Mouse (Mus musculus): ENCODE measurements at regions not wholly inside any gene's neighbourhood (a gene's known extent, or its start where the extent isn't known, plus 50 kb on each side); places are given as distances from the start of the nearest gene placed in this dataset.
A peak's percentile ranks its signal among the peaks of the same experiment; 100 is the strongest.

DNA sequence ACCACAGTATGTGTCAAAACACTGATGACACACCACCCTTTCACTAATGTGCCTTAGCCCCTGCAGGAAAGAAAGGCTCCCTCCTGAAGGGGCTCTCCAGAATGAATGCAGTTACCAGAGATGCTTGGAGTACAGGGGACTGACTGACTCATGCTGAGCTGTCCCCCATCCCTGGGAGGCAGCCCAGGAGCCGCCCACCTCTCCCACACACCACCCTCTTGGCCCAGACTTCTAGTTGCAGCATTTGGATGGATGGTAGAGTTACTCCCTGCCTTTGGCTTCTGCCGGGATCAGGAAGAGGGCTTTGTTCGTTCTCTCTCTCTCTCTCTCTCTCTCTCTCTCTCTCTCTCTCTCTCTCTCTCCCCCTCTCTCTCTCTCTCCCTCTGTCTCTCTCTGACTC lies 53.4 kb upstream of the Jun start:
- no peak for DNase-seq (ENCODE audit: low spot score in 2 of 2)

DNA sequence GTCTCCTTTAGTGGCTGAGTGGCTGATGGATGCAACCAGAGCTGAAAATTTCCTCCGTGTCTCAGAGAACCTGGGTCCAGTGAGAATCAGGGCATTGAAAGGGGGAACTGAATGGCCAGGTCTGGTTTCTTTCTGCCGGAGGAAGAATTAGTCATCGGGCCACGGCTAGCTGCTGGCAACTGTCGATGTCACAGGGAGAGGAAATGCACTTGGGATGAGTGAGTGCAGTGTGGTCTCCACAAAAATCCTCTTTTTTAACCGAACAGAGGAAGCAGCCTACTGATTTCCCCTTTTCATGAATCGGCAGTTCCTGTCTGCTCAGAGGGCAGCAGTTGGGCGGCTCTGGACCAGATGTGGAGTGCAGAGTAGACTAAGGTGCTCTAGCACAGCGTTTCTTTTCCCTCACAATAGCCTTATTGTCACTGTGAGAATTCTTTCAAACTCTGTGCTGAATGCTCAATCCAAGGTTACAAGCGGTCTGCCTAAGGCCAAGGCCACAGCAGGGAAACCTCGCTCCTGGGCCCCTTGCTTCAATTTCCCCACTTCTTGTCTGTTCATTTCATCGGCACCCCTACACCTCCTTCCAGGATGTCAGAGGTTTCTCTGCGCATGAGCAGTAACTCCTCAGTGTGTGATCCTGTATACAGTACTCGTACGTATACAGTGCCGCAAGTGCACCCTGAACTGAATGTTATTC lies 54.1 kb upstream of the Jun start:
- peak; percentile 40 to 42 for DNase-seq (ENCODE audit: low spot score in 2 of 2)

DNA sequence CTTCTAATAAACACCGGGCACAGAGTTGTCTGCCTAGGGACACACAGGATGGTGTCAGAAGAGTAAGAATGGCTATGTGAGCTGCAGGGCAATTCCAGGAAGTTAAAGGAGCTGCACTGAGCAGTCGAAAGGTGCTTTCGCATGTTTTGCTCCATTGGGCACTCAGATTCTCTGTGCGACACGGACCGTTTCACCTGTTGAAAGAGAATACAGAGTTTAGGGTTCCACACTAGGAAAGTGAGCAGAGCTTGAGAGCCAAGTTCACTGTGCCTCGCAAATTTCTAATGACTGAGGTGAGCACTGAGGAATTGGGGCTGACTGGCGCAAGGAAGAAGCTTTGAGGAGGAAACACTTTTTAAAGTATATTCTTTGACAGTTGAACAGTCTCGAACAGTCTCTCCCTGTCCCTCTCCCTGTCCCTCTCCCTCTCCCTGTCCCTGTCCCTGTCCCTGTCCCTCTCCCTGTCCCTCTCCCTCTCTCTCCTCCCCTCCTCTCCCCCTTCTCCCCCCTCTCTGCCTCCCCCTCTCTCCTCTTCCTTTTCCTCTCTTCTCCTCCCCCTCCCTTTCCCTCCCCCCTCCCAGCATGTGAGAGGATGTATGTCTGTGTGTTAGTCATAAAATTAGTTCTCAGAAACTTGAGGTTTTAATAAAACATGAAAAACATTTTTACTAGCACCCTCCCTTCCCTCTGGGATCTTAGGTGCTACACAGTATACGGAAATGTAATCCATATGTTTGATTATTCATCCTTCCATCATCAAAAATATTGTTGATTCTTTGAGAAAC lies 55.1 kb upstream of the Jun start:
- DNase-seq (ENCODE audit: low spot score in 2 of 2) = peak in 1 of 2 experiments; percentile 16

DNA sequence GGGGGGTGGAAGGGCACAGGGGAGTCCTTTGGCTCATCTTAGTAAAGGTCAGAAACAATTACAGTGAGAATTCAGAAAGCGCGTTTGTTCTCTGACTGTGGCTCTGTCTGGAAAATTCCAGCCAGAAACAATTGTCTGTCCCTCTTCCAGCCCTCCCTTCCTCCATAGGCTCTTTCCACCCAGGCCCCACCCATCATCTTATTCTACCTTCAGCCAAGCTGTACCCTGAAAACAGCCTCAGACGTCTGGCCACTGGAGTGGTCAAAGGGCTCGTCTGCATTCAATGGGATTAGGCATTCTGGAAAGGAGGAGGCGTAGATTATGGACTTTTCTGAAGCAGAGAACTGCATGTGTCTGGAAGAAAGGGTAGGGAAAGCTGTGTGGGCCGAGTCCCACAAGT lies 56.8 kb upstream of the Jun start:
- no peak for DNase-seq (ENCODE audit: low spot score in 2 of 2)

DNA sequence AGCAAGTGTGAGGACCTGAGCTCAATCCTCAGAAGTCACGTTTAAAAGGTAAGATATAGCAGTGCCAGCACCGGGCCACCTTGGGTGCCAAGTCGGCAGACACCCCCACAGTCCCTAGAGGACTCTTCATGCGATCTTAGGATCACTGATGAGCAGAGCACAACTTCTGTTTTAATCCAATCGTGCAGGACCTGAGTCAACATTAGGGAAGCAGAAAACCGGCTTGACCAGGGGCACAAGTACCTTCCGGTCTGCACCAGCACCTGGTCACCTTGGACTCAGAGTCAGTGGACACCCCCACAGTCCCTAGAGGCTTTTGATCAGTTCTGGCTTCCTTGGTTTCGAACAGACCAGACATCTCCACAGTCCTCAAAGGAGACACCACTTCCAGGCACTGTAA lies 58.8 kb upstream of the Jun start:
- DNase-seq (ENCODE audit: low spot score in 2 of 2) = no peak

DNA sequence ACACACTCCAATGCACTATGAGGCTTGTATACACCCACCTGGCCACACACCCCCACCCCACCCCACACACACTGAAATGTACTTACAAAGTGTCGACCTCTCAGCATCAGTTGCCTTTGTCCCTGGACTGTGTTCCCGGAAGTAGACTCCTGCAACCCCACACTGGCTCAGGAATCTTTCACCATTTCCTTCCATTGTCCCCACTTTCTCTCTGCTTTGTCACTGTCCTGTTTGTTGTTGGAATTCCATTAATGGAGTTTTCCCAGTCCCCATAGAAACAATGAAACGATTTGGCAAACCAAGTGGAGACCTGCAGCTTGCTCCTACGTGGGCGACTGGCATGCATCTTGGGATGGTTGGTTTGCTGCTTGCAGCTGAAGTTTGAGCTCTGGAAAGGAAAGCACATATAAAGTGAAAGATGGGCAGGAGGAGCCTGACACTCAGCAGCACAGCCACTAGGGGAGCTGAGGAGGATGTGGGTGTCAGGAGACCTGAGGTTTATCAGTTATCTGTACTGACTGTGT lies 65.2 kb upstream of the Jun start:
- DNase-seq (ENCODE audit: low spot score in 2 of 2) = peak; percentile 9 to 14

DNA sequence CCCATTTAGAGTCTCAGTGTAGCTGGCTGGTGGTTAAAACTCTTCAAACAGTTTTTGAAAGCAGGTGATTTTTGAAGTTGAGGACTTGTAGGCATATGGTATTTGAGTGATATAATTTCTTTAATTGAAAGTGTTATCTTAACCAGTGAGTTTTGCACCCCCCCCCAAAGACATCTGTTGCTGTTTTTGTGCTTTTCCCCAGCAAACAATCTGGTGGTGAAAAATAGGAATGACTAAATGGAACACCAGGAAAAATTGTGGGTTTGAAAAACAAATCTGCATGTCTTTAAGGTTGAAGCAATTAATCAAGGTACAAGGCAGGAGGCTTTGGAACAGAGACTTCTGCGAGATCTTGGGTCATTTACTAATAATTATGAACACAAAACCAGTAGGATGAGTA lies 68.9 kb upstream of the Jun start:
- DNase-seq (ENCODE audit: low spot score in 2 of 2) = no peak

DNA sequence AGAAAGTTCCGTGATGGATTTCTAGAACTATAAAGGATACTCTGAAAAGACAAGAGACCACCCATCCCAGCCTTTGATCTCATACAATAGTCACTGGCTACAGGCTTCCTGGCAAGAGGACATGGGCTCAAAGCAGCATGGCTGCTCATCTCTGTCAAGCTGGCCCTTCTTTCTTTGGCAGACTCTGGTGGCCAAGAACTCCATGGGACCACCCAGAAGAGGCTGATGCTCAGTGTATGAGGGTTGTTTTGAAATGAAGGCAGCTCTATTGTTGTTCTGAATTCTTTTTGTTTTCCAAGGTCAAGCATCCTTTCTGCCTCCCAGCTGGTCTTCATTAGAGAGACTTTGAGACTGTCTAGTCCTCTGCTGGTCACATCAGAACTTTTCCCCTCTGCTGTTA lies 73.3 kb upstream of the Jun start:
- DNase-seq (ENCODE audit: low spot score in 2 of 2) = no peak

DNA sequence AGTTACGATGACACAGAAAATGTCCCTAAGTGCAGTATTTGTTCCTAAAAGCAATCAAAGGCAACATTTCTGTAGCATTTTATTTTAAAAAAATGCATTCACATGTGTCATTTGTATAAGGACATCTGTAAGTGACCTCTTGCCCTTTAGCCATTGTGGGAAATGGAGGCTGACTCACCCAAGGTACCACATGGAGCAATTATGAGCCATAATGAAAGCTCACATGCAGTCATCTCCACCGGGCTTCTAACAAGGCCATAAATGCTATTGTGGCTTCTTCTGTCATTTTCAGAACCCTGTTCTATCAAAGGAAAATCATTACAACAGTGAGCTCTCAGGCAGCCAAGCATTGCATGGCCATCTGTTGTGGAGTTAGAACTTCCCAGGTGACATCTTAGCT lies 75.9 kb upstream of the Jun start:
- DNase-seq (ENCODE audit: low spot score in 2 of 2) = no peak

DNA sequence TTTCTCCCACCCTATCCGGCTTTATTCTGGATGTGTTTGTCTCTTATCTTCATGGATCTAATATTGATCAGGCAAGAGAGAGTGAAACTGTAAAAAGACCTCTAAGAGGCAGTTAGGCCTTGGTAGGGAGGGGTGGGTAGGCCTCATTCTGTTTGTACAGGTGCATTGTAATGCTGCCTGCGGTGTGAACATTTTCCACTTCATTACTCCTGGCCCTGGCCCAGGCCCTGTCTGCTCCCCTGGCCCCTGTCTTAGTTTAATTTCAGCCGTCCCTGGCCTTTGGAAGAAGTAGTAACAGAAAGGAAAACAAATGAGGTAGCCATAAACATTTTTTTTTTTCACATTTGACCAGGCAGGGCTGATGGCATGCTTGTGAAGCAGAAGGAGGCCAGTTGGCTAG lies 81.8 kb upstream of the Jun start:
- DNase-seq (ENCODE audit: low spot score in 2 of 2) = no peak

DNA sequence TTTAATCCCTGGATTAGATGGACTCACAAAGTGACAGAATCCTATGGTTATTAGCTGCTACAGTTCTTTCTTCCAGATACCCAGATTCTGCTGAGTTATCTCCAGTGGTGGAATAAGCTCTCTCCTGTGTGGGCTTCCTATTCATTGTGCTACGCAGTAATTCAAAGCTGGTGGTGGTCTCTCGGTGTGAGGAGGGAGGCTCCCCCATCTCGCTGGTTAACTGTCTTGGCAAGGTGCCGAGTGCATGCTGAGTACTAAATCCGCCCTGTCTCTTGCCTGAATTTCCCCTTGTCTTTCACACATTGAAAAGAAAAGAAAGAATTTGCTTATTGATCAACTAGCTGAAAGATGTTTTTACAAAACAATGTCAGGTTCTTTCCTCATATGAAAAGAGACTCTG lies 82.6 kb upstream of the Jun start:
- DNase-seq (ENCODE audit: low spot score in 2 of 2) = no peak

DNA sequence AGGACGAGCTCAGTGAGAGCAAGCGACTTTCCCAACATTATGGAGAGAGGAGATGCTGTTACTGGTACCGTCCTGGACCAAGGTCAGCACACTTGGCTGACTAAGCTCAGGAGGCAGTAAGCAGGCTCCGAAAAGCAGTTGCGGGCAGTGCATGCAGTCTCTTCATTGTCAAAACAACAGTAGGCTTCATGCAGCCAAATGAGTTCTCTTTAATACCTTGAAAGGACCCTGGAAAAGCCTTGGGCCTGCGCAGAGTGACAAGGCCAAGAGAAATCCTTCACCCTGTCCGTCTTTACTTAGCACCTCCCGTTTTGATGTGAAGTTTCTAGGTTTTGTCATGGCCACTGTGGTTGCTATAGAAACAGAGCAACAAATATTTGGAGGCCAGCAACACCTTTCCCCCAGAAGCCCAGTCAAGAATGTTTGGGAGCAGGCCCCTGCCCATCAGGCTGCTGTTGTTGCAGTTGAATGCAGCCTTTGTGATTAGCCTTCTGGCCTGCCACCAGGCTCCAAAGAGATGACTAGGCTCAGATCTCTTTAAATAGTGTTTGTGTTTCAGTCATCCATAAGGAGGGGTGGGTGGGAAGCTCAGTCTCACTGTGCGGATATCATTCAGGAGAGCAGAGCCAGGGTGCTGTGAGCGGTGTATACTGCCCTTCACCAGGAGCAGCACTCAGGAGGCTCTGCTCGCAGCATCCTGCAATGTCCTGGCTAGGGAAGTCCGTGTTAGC lies 85.6 kb upstream of the Jun start:
- no peak for DNase-seq (ENCODE audit: low spot score in 2 of 2)

DNA sequence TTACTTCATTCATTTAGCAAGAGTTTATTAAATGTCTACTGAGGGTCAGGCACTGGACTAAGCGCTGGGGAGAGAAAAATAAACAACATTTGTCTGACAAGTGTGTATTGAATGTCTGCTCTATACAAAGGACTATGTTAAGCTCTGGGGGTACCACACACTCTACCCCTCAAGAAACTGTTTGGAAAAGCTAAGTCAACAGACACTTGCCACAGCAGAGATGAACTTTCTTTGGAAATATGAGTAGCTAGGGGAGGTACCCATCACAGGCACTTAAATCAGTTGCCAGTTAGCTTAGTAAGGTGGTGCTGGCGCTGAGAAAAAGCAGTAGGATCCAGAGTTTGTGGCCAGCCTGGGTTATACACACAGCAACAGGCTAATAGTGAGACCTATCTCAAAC lies 86.7 kb upstream of the Jun start:
- DNase-seq (ENCODE audit: low spot score in 2 of 2) = no peak

DNA sequence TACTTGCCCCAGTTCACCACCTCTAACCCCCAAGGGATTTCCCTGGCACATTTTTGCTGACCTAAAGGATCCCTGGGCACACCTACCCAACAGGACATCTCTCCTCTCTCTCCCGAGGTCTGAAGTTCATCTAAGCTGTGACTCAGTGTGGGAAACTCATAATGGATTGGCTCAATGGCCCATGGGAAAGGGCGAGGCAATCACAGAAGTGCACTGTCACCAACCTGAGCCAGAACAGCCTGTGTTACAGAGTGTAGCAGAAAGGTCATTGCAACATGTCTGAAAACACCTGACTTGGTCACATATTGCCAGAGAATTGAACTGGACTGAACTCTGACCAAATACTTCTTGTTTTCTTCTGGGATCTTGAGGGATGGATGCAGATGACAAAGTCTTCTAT lies 89.2 kb upstream of the Jun start:
- DNase-seq (ENCODE audit: low spot score in 2 of 2) = no peak

DNA sequence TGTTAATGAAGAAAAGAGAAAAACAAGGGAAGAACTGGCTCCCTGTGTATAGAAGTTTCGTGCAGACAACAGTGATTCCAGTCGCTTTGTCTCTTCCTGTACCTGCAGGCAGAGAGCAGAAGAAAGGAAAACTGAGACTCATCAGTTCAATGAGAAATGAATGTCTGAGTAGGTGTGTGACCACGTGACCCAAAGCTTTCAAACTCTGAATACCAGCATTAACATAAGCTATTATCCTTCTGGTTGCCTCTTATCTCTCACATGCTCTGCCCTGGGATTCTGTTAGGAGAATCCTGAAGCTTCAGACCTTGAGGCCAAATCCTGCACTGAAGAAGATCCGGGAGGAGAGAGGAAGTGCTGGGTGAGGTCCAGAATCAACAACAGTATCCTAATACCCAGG lies 91.1 kb upstream of the Jun start:
- DNase-seq (ENCODE audit: low spot score in 2 of 2) = no peak

DNA sequence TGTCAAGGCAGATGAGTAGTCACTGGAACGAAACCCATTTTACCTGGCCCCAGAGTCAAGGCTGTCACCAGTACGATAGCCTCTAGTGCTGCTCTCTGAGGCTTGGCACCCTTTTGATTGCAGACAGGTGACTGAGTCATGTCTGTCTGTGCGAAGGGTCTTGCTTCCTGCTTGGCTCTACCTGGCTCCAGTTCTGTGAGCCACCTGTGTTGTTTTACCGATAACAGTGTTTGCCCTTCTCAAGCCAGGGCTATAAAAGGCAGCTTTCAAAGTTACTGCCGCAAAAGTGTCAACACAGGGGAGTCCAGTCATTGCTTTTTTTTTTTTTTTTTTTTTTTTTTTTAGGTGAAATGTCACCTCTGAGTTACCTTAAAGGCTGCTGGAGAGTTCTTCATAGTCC lies 91.6 kb upstream of the Jun start:
- DNase-seq (ENCODE audit: low spot score in 2 of 2) = no peak

DNA sequence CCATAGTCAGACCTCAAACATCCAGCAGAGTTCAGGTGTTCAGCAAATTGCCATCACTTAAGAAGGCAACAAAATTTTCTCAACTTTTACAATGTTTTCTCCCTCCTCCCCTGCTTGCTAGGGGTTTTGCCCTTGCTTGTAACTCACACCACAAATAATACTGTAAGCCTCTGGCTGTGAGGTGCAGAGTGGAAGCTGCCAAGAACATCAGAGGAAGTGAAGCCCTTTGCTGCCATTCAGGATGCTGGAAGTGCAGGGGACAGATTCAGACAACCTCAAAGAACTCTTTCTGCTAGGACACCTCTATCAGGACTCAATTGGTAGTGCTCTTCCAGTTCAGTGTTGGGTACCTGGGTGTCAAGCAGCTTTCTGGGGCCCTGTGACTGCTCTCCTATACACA lies 92.4 kb upstream of the Jun start:
- no peak for DNase-seq (ENCODE audit: low spot score in 2 of 2)

DNA sequence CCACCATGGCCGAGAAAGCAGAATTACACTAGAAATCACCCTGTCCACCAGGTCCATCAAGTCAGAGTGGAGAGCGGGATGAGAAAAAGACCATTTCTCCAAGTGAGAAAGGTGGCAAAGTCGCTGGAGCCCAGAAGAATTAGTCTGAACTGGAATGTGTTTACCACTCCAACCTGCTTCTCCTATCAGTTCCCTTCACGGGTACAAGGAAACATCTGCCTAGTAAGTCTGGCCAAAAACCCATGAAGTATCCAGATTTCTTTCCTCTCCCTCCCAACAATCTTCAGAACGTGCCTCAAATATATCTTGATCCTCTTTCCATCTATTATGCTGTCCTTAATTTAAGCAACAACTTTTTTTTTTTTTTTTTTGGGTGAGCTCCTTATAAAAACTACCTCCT lies 94.2 kb upstream of the Jun start:
- no peak for DNase-seq (ENCODE audit: low spot score in 2 of 2)

DNA sequence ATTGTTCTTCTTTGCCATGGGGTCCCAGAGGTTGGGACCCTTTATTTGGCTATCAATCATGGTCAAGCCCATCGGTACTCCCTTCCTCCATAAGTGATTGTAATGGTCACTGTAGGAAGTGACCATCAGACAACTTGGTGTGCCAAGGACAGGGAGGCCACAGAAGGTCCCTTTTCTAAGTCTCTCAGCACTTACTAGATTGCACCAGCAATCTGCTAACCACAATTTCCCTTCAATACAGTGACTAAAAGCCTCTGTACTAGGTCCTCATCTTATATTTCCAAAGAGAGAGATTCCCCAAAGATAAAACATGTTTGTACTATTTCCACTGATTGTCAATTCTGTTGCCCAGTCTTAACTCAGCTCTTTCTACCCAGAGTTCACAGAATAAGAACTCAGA lies 96.6 kb upstream of the Jun start:
- DNase-seq (ENCODE audit: low spot score in 2 of 2) = no peak

DNA sequence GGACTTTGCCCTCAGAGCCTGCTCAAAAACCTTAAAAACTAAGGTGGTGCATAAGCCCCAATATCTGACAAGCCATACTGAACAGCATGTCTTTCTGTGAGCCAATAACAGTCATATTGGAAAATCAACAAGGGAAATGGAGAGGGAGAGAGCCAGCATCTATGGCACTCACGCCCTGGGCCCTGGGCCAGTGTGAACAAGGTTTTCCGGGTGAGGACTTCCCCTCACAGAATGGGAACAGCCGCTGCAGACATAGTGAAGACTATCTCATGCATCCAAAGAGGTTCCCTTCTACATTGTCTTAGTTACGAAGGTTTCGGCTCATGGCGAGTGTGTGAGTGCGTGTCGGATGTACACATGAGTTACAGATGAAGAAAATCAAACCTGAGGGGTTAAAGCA lies 99.7 kb upstream of the Jun start:
- no peak for DNase-seq (ENCODE audit: low spot score in 2 of 2)

DNA sequence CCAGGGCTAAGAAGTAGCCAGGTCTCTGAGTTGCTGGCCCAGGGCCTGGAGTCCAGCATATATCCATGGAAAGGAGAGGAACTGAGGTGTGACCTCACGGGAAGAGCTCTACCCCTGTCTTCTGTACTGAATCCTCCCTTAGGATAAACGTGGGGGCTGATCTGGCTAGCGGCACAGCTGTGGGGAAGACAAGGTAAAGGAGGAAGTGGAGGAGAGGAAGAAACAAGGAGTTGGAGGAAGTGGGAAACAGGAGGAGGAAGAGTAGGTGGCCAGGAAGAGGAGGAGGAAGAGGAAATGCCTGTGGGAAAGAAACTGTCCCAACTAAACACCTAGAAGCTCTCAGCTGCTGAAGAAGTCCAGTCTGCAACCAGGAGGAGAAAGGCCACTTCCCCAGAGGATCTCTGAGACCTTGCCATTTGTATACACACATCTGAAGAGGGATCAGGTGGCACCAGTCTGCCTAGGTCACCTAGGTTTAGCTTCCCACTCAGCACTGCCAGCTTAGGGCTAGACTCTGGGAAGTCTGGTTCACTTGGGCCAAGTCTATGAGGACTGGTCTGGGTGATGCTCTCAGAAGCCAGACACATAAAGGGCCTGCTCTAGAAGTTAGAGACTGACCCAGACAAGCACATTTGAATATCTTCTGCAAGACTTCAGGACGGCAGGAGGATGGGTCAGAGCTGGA lies 100.6 kb upstream of the Jun start:
- no peak for DNase-seq (ENCODE audit: low spot score in 2 of 2)

DNA sequence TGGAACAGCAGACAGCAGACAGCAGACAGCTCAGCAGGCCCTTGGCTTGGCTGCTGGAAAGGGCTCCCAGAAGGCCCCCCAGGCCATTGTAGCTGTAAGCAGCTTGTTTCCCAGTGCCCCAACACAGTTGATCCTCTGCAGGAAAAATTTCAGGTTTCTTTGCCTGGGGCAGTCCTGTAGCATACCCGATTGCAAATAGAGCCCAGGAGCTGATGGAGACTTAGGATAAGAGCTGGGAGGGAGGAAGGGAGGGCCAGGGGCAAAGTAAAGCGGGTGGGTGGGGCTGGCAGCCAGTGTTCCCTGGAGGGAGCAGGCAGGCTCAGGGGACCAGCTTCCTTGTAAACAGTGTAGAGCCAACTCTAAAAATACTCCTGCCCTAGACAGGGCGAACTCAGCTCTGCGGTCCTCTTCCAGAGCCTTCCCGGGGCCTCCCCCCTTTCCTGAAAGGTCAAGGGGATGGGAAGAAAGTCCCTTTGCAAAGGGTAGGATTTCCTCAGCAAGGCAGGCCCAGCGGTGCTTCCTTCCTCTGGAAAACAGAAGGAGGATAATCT lies 101.8 kb upstream of the Jun start:
- no peak for DNase-seq (ENCODE audit: low spot score in 2 of 2)
